Mouse (Mus musculus) liver, postnatal 0 days (tissue): ENCODE results near the gene Col4a3bp.

ENCODE experiments used
- CTCF ChIP-seq: sonication (generic); IDR thresholded peaks from 2 replicates; pipeline ENCODE4 v1.5.1; 2016; ENCODE audit warnings: antibody characterized with exemption, low read depth
- EP300 ChIP-seq: IDR thresholded peaks from 2 replicates; pipeline ENCODE4 v1.6.1; 2016; ENCODE audit warnings: antibody characterized with exemption, low read depth, mild to moderate bottlenecking

- TF ChIP-seq EP300 (no peak), CTCF (no peak)
Measured at GRCm38 (mm10) chr13:96579979-96580378, 37.6 kb downstream of the Col4a3bp start.
